ENCODE assay signal across 17 mouse cellular contexts in the genomic region with DNA sequence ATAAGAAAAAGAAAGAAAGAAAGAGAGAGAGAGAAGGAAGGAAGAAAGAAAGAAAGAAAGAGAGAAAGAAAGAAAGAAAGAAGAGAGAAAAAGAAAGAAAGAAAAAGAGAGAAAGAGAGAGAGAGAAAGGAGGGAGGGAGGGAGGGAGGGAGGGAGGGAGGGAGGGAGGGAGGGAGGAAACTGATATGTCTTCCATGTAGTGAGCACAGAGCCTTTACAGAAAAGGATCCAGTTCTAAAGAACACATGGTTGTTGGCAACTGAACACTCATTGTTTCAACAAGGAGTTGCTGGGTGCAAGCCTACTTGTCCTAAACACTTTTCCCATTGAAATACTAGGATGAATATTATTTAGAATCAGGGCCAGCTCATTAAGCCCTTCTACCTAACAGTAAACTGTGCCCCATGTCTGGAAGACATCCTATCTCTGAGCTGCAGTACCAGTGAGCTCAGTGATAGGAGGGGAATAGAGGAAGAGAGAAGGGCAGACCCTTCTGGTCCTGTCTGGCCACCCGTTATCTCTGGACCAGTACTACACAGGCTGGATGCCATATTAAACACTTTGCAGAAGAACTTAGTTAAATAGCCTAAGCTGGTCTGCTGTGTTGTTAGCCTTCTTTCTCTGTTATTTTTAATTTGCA.
"Had no signal": no experiment of that assay in that cellular context is flagged by ENCODE, and none has a peak within 500 bp of the region (broad histone marks: within the 10 kb centered on the region; RNA-seq: fewer than 3 reads in every experiment).

No protein-coding gene starts in this region.

- DNase-seq: kidney, adult 18-20 months; kidney, postnatal 10 days; kidney, postnatal 4 days; left cerebral cortex, postnatal 4 days; lung, adult 2 months; lung, postnatal 36 days; right cerebral cortex, adult 18-20 months; thymus, adult 2 months; thymus, postnatal 25 days had no signal

- ATAC-seq: intestine, embryonic 15.5 days; lung, postnatal 0 days; midbrain, embryonic 13.5 days had no signal

- H3K4me3 ChIP-seq: intestine, embryonic 15.5 days; limb, embryonic 13.5 days; megakaryocyte, embryonic 14.5 days; midbrain, embryonic 13.5 days; myocyte; neural tube, embryonic 15.5 days; stomach, embryonic 15.5 days had no signal

- H3K9me3 ChIP-seq: intestine, embryonic 15.5 days; limb, embryonic 13.5 days; megakaryocyte, embryonic 14.5 days; midbrain, embryonic 13.5 days; neural tube, embryonic 15.5 days; stomach, embryonic 15.5 days had no signal

- H3K36me3 ChIP-seq: intestine, embryonic 15.5 days; limb, embryonic 13.5 days; midbrain, embryonic 13.5 days; neural tube, embryonic 15.5 days; stomach, embryonic 15.5 days had no signal

- H3K27ac ChIP-seq: intestine, embryonic 15.5 days; limb, embryonic 13.5 days; midbrain, embryonic 13.5 days; neural tube, embryonic 15.5 days; stomach, embryonic 15.5 days had no signal

- H3K27me3 ChIP-seq: limb, embryonic 13.5 days; megakaryocyte, embryonic 14.5 days; midbrain, embryonic 13.5 days; neural tube, embryonic 15.5 days; stomach, embryonic 15.5 days had no signal

- H3K4me1 ChIP-seq: intestine, embryonic 15.5 days; midbrain, embryonic 13.5 days; neural tube, embryonic 15.5 days; stomach, embryonic 15.5 days had no signal

- H3K9ac ChIP-seq: intestine, embryonic 15.5 days; limb, embryonic 13.5 days; midbrain, embryonic 13.5 days; neural tube, embryonic 15.5 days; stomach, embryonic 15.5 days had no signal

- H3K4me2 ChIP-seq: intestine, embryonic 15.5 days; limb, embryonic 13.5 days; midbrain, embryonic 13.5 days; neural tube, embryonic 15.5 days; stomach, embryonic 15.5 days had no signal
